Mouse (Mus musculus) E14TG2a.4 (cell line): Measurements from ENCODE around the gene Sf3b3.

Experiments
- CTCF ChIP-seq: conservative IDR thresholded peaks from 2 replicates; pipeline ENCODE4 v1.5.1; 2014; ENCODE audit warnings: low read length
- NANOG ChIP-seq: IDR thresholded peaks from 2 replicates; pipeline ENCODE4 v1.6.1; 2014; ENCODE audit warnings: borderline replicate concordance, low read length, mixed read lengths

DNA sequence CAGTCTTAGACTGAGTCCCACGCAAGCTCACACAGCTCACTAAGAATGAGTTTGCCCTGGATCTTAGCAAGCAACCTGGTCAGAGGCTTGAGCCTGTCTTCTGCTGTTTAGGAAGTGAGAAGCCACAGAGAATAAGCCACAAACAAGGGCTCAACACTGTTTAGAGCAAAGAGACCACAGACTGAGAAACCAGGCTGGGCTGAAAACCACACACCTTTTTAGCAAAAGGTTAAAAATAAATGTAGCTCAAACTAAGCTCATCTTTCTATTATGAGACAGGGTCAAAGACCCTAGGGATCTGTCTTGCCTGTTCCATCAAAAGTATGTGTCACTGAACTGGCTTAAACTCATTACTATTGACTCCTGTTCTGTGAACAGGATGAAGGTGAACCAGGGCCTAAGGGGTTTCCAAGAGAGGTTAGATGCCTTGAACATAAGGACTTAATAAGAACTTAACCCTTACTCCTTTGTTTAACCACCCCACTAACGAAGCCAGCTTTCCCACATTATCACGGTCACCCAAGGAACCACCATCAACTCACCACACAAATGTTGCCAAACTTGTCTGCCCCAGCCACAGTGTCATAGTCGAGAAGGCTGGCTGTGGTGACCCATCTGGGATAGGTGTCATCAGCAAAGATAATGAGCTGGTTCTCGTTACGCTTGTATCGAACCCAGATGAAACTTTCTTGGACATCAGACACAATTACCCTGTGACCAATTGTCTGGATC lies 33.3 kb downstream of the Sf3b3 start:
- TF ChIP-seq CTCF (no peak), NANOG (no peak)
